Mouse (Mus musculus) forebrain, embryonic 16.5 days (tissue): Measurements from ENCODE around the gene Dazap1. TPM values are rescaled to one million over a fixed set of nuclear protein-coding genes. Genes with fewer than 3 reads are reported as not detected.

Experiments
- ATAC-seq: fragments of 200-750 bp; cut with Nextera tagmentation; 2 replicates; pipeline ENCODE4 v1.8.0; 2017; ENCODE audit warnings: mild to moderate bottlenecking, moderate library complexity
- H3K27ac ChIP-seq: fragments of 300-500 bp; sonication (generic); 2 replicates; pipeline ENCODE4 v1.5.1; 2014; ENCODE audit warnings: low read length, control low read depth
- H3K27me3 ChIP-seq: fragments of 300-500 bp; sonication (generic); replicated peaks from 2 replicates; pipeline ENCODE4 v1.6.1; 2014; ENCODE audit warnings: low read length; ENCODE audit not compliant: control insufficient read depth, insufficient read depth
- H3K36me3 ChIP-seq: fragments of 300-500 bp; sonication (generic); 2 replicates; pipeline ENCODE4 v1.6.1; 2014; ENCODE audit not compliant: control insufficient read depth, insufficient read depth
- H3K4me1 ChIP-seq: fragments of 300-500 bp; sonication (generic); replicated peaks from 2 replicates; pipeline ENCODE4 v1.6.1; 2014; ENCODE audit warnings: low read length; ENCODE audit not compliant: control insufficient read depth, insufficient read depth
- H3K4me2 ChIP-seq: fragments of 300-500 bp; sonication (generic); 2 replicates; pipeline ENCODE4 v1.6.1; 2014; ENCODE audit warnings: mild to moderate bottlenecking, low read length, control low read depth
- H3K4me3 ChIP-seq: fragments of 300-500 bp; sonication (generic); replicated peaks from 2 replicates; pipeline ENCODE4 v1.5.1; 2014; ENCODE audit warnings: mild to moderate bottlenecking, low read length, control low read depth
- H3K9ac ChIP-seq: fragments of 300-500 bp; sonication (generic); replicated peaks from 2 replicates; pipeline ENCODE4 v1.6.1; 2014; ENCODE audit warnings: low read depth, low read length, control low read depth
- H3K9me3 ChIP-seq: fragments of 300-500 bp; sonication (generic); 2 replicates; pipeline ENCODE4 v1.6.1; 2016; ENCODE audit warnings: low read length; ENCODE audit not compliant: control insufficient read depth
- WGBS: fragments of 180-500 bp; shearing (Covaris S2); extraction: QIAGEN DNeasy Blood & Tissue Kit; methylation state at CpG from one replicate; pipeline ENCODE4 v1.1.7; 2014; 5-methylcytosine and 5-hydroxymethylcytosine counted together
- polyA plus RNA-seq: library from polyadenylated mRNA; unstranded; fragments of >200 nt; fragmentation: Nextera tagmentation; extraction: Ambion mirVana; gene quantifications from 2 replicates; pipeline ENCODE4 v1.2.1, GENCODE M21; 2015

Dazap1 gene
- polyA plus RNA-seq, 1 experiment from 2014 or later = 61.3 TPM

DNA sequence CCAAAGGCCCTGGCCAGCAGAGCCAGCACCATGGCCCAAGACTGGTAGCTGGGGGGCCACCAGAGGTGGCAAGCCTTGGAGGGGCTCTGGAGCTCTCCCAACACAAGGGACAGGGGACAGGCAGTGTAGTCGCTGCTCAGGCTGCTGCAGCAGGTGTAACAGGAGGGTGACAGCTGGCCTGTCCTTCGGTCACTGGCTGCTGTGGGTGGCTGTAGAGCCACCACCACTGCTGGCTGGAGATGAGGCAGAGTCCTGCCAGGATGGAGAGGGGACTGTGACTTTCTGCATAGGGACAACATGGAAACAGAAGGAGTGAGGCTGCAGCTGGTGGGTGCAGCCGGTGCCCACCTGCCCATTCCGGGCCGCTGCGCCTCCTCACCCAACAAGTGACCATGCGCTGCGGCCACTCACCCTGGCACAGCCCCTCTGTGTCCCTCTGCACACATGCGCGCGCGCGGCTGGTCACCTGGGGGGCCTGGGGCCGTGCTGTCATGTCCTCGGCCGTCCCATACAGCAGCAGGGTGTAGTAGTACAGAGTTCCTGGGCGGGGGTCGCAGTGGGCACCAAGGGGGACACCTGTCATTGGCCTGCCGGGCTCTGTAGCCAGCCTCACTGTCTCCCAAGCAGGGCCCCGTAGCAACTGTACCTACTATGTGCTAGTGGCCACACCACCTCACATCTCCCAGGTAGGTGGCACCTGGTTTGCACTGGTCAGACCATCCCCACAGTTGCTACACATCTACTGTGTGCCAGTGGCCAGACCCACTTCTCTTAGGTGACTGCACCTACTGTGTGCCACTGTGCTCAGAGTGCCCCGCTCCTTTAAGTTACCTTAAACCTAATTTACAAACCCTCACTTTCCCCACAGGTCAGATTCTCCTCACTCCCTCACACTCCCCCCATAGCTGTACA, 60.6 kb downstream of the Dazap1 start:
- Histone ChIP-seq H3K4me2 (no peak overlapping the region), H3K4me3 (no peak overlapping the region)
- 88% methylated on average over 21 of the region's 21 CpGs for WGBS

DNA sequence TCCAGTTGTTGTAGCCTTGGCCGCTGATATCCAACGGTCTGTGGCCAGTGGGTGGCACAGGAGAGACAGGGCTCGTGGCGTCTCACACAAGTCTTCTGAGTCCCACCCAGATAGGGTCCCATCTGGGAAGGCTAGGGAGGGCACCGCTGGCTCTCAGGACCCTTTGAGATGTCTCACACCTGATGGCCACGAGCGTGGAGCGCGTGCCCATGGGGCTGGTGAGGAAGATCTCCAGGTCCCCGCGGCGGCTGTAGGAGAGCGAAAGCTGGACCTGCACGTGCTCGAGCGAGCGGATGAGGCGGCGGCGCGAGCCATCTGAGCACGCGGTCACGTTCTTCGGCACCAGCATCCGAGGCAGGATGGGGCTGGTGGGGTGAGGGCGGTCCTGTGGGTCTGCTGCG, 61.5 kb downstream of the Dazap1 start:
- H3K4me2 ChIP-seq = peak overlapping the region; percentile 89
- ATAC-seq = no peak; the same call in 1 of the 2 replicates

More for the DNA sequence above, 60.6 kb downstream of the Dazap1 start:
- H3K27ac ChIP-seq = no peak overlapping the region
- peaks cover 33% of the 10 kb centered on the region for H3K4me1 ChIP-seq
- H3K36me3 ChIP-seq = peaks cover 9% of the 10 kb centered on the region; the same call in 1 of the 2 replicates
- H3K27me3 ChIP-seq = no peaks in the 10 kb centered on the region
- H3K9ac ChIP-seq = no peak overlapping the region
- H3K9me3 ChIP-seq = no peaks in the 10 kb centered on the region
- ATAC-seq = no peak

DNA sequence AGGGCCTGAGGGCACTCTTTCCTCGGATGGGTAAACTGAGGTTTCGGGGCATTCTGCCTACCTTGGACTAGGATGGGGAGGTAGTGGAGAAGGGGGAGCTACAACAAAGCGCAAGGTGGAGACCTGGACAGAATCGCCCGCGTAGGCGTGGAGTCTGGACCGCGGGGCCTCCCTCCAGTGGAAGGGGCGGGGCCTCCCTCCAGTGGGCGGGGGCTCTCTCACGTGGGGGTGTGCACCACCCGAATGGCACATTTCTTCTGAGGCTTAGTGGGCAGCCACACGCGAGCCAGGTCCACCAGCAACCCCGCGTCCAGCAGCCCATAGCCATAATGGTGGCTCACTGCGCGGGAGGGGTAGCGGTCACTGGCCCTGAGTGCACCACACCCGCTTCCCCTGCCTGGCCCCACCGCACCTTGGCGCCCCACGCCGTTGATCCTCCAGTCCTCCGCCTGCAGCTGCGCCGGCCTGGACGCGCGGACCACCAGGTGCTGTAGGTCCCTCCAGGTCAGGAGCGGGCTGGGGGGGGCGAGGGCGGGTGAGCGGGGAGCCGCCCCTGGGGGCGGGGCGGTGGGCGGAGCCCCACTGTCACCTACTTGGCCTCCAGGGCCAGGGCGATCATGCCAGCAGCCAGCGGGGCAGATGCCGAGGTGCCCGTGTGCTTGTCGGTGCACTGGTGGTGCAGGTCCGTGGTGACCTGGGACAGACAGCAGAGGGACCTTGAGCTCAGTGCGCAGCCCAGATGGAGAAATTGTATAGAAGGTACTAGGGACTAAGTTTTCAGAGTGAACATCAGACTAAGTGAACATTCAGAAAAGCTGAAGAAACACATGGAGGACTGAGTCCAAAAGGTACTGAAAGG, 62.2 kb downstream of the Dazap1 start:
- H3K27me3 ChIP-seq = no peaks in the 10 kb centered on the region

More for the DNA sequence above, 61.5 kb downstream of the Dazap1 start:
- Histone ChIP-seq H3K27me3 (no peaks in the 10 kb centered on the region), H3K4me1 (peaks cover 24% of the 10 kb centered on the region), H3K27ac (no peak overlapping the region), H3K9ac (peak overlapping the region; percentile 65), H3K36me3 (0 out of 2 replicates have a peak, but pooled peaks cover 4% of the 10 kb centered on the region), H3K9me3 (no peaks in the 10 kb centered on the region), H3K4me3 (peak overlapping the region; percentile 54)
- WGBS = 5% methylated on average over 28 of the region's 28 CpGs

DNA sequence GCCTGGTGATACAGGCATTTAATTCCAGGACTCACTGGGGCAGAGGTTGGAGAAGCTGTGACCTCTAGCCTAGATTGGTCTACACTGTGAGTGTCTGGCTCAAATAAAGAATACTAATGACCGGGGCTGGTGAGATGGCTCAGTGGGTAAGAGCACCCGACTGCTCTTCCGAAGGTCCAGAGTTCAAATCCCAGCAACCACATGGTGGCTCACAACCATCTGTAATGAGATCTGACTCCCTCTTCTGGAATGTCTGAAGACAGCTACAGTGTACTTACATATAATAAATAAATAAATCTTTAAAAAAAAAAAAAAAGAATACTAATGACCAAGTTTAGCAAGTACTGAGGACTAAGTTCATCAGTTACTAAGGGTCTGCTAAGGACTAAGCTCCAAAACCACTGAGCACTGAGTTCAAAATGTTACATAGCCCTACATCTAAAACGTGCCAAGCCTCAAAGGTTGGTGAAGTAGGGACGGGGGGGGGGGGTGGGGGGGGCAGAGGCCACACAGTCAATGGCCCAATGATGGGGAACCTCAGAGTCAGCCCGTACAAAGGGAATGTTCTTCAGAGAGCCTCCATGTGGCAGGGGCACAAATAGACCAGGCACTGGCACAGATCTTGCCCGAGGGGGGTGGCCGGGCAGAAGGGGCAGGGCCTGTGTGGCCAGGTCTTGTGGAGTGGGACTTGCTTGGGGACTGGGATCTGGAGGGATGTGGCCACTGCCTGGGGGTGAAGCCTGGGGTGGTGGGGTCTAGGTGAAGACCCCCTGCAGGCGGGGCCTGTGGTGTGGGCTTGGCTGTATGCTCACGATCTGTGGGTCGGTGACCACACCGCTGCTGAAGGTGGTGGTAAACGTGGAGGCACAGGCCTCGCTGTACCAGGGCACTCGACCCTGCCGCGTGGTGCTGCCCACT, 63.1 kb downstream of the Dazap1 start:
- ATAC-seq = no peak
- Histone ChIP-seq H3K4me1 (peaks cover 22% of the 10 kb centered on the region), H3K4me3 (no peak overlapping the region), H3K9ac (no peak overlapping the region), H3K27ac (no peak overlapping the region), H3K27me3 (no peaks in the 10 kb centered on the region), H3K9me3 (no peaks in the 10 kb centered on the region), H3K36me3 (no peaks in the 10 kb centered on the region), H3K4me2 (no peak overlapping the region)
- 82% methylated on average over 17 of the region's 17 CpGs for WGBS

More for the DNA sequence above, 62.2 kb downstream of the Dazap1 start:
- H3K9me3 ChIP-seq = no peaks in the 10 kb centered on the region
- peaks cover 24% of the 10 kb centered on the region for H3K4me1 ChIP-seq
- peak overlapping the region; percentile 65 for H3K9ac ChIP-seq
- H3K4me3 ChIP-seq = peak overlapping the region; percentile 54
- peak overlapping the region; percentile 89 for H3K4me2 ChIP-seq
- peak; percentile 5; the same call in 1 of the 2 replicates for ATAC-seq
- H3K27ac ChIP-seq = no peak overlapping the region
- H3K36me3 ChIP-seq = no peaks in the 10 kb centered on the region
- WGBS = under 1% methylated on average over 43 of the region's 46 CpGs

DNA sequence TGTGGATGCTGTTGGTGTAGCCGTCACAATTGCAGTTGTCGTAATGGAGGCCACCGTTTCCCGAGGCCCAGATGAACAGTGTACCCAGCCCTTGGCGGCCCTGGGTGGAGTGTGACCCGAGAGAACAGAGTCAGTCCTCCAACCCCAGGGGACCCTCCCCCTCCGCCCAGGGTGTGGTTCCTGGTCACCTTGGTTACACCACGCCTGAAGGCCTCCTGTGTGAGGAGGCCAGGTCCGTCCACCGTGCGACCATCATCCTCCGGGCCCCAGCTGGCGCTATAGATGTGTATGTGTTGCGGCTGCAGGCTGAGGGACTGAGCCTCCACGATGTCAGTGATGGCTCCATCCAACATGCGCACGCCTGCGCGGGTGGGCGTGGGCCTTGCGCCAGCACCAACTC, 63.8 kb downstream of the Dazap1 start:
- Histone ChIP-seq H3K9ac (no peak overlapping the region), H3K27me3 (no peaks in the 10 kb centered on the region), H3K4me2 (no peak overlapping the region), H3K36me3 (no peaks in the 10 kb centered on the region), H3K4me1 (peaks cover 18% of the 10 kb centered on the region), H3K4me3 (no peak overlapping the region), H3K27ac (no peak overlapping the region), H3K9me3 (no peaks in the 10 kb centered on the region)
- 84% methylated on average over 21 of the region's 21 CpGs for WGBS
- no peak for ATAC-seq

DNA sequence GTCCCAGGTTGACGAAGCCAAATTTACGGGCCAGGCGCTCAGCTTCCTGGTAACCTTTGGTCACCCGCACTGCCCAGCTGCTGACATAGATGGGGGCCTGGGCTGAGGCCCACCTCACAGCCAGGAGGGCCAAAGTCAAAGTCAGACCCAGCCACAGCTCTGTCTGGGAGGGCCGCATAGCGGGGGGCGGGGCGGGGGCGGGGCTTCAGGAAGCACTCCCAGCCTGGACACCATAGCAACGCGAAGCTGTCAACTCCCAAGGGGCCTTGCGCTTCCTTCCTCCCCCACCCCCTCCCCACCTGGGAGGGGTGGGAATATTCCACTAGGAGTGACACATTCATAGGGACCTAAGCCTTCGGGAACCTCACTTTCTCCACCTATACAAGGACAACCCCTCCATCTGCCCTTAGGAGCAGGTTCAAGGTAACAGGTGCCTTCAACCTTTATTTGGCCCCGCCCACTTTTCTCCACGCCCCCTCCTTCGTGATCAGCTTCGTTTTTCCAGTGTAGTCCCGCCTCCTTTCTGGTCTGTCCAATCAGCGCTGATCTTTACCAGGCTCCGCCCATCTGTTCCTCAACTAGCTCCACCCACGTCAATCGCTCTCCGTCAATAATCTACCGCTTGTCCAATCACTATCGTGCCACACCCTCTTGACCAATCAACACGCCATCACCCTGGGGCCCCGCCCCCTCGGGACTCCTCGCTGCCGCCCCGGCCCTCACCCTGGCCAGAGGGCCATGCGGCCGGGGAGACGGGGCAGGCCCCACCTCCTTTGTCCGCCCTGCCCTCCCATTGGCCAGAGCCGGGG, 68.2 kb downstream of the Dazap1 start, which contains the start of the genes Pcsk4 and Reep6:
TSS of gene Pcsk4 (minus strand) at position 226 of the 809 bp plus-strand sequence.
TSS of gene Reep6 (plus strand) at position 681 of the 809 bp plus-strand sequence.
- peak within 1 kb of the TSS; percentile 86 for H3K4me2 ChIP-seq
- H3K4me3 ChIP-seq = peak within 1 kb of the TSS; percentile 47
- no peaks in the 10 kb centered on the region for H3K27me3 ChIP-seq
- peaks cover 8% of the 10 kb centered on the region for H3K4me1 ChIP-seq
- H3K9me3 ChIP-seq = no peaks in the 10 kb centered on the region
- WGBS = 4% methylated on average over 35 of the region's 36 CpGs
- no peaks in the 10 kb centered on the region for H3K36me3 ChIP-seq
- no peak within 1 kb of the TSS for H3K27ac ChIP-seq
- peak; percentile 88 for ATAC-seq
- peak within 1 kb of the TSS; percentile 54 for H3K9ac ChIP-seq

DNA sequence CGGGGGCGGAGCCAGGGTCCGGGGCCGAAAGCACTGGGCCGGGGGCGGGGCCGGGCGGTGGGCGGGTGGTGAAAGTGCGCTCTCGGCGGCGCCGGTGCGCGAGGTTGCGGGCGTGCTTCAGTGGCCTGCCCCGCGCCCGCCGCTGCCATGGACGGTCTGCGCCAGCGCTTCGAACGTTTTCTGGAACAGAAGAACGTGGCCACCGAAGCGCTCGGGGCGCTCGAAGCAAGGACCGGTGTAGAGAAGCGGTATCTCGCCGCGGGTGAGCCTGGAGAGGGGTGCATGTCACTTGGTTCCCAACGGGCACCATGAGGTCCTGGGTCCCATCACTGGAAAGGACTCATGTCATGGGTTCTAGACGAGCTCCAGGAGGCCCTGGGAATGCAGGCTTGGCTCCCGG, 68.8 kb downstream of the Dazap1 start:
- H3K4me2 ChIP-seq = peak overlapping the region; percentile 86
- H3K4me3 ChIP-seq = peak overlapping the region; percentile 47
- no peaks in the 10 kb centered on the region for H3K36me3 ChIP-seq
- peaks cover 8% of the 10 kb centered on the region for H3K4me1 ChIP-seq
- 1% methylated on average over 40 of the region's 41 CpGs for WGBS
- no peaks in the 10 kb centered on the region for H3K9me3 ChIP-seq
- no peak overlapping the region for H3K27ac ChIP-seq
- H3K27me3 ChIP-seq = no peaks in the 10 kb centered on the region
- H3K9ac ChIP-seq = peak overlapping the region; percentile 54
- no peak for ATAC-seq

DNA sequence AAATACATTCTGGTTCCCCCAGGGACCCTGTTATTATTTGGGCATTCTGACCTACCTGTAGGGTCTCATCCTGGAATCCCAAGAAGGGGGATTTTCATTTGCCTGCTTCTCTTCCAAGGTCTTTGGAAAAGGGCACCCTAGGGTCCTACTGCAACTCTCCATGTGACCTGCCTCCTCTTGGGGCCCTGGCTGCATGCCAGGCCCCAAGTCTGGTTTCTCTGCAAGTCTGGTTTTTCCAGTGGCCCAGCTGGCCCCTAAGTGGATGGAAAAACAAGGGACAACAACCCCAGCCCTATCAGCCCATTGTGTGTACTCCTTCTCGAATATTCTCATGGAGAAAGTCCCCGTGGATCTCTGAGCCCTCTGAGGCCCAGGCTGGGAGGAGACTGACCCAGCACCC, 69.6 kb downstream of the Dazap1 start:
- H3K4me1 ChIP-seq = peaks cover 8% of the 10 kb centered on the region
- H3K9ac ChIP-seq = no peak overlapping the region
- H3K4me2 ChIP-seq = no peak overlapping the region; the same call in 1 of the 2 replicates
- no peak for ATAC-seq
- no peak overlapping the region for H3K27ac ChIP-seq
- no peaks in the 10 kb centered on the region for H3K36me3 ChIP-seq
- WGBS = 71% methylated on average over 2 of the region's 2 CpGs
- no peaks in the 10 kb centered on the region for H3K27me3 ChIP-seq
- H3K9me3 ChIP-seq = no peaks in the 10 kb centered on the region
- H3K4me3 ChIP-seq = no peak overlapping the region
